ENCODE assay signal across 9 mouse cellular contexts in the genomic region with DNA sequence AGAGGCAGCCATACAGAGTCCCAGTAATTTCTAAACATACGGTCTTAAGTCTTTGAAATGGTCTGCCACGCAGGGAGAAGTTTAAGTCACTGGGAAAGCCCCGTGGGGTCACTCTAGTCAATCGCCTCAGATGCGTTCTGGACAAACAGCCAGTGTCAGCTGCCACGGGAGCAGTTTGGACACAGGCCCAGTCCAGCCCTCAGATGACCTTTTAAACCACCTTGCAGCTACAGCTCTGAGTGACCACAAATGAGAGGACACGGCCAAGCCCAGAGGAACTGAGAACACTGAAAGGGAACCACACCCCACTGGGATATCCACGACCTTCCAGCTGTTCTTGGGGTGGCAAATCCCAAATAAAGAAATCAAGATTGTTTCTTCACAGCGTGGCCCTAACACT.
A peak's percentile ranks its signal among the peaks of the same experiment; 100 is the strongest.
DNase-seq lines count a peak whose midpoint lies in the region; ATAC-seq and TF ChIP-seq lines count a peak whose summit lies in the region.
"Had no signal": no experiment of that assay in that cellular context is flagged by ENCODE, and none has a peak within 500 bp of the region (broad histone marks: within the 10 kb centered on the region; RNA-seq: fewer than 3 reads in every experiment).

No protein-coding gene starts in this region.

- H3K36me3 ChIP-seq in CH12.LX (replicated peaks in 1 of 2; ENCODE audit: control insufficient read depth in 1 of 2, insufficient read depth in 1 of 2, low read length in 1 of 2) = no peaks in the 10 kb centered on the region
- H3K36me3 ChIP-seq in heart, embryonic 12.5 days = no peaks in the 10 kb centered on the region
- no peaks in the 10 kb centered on the region for H3K36me3 ChIP-seq in liver, embryonic 13.5 days
- no peaks in the 10 kb centered on the region for H3K36me3 ChIP-seq in embryonic facial prominence, embryonic 10.5 days (replicated peaks)
- no peaks in the 10 kb centered on the region for H3K36me3 ChIP-seq in midbrain, embryonic 10.5 days

- H3K9ac ChIP-seq in CH12.LX (ENCODE audit: insufficient read depth, low read depth) = no peak overlapping the region
- H3K9ac ChIP-seq in heart, embryonic 12.5 days = no peak overlapping the region
- no peak overlapping the region for H3K9ac ChIP-seq in liver, embryonic 13.5 days

- WGBS in heart, embryonic 12.5 days = 49% methylated on average over 9 of the region's 9 CpGs
- WGBS in liver, embryonic 13.5 days (ENCODE audit: insufficient replicate concordance) = 58% methylated on average over 9 of the region's 9 CpGs
- 78% methylated on average over 9 of the region's 9 CpGs for WGBS in embryonic facial prominence, embryonic 10.5 days
- WGBS in midbrain, embryonic 10.5 days = 69% methylated on average over 9 of the region's 9 CpGs

- DNase-seq in CH12.LX (ENCODE audit: extremely low read depth) = no peak
- DNase-seq in adrenal gland, postnatal 25 days = peak; percentile 62
- no peak for DNase-seq in liver, embryonic 13.5 days
- DNase-seq in embryonic facial prominence, embryonic 10.5 days (ENCODE audit: low spot score) = no peak
- no peak for DNase-seq in cerebellum, postnatal 36 days
- no peak for DNase-seq in midbrain, embryonic 10.5 days (ENCODE audit: low spot score)
- no peak for DNase-seq in yolk sac, embryonic 10.5 days (ENCODE audit: low spot score)

- no peak overlapping the region for H3K4me3 ChIP-seq in CH12.LX (replicated peaks in 1 of 3; ENCODE audit: low read depth in 2 of 3, low read length in 2 of 3, poor library complexity in 1 of 3)
- no peak overlapping the region for H3K4me3 ChIP-seq in heart, embryonic 12.5 days
- H3K4me3 ChIP-seq in liver, embryonic 13.5 days (replicated peaks) = no peak overlapping the region
- H3K4me3 ChIP-seq in embryonic facial prominence, embryonic 10.5 days = no peak overlapping the region
- no peak overlapping the region for H3K4me3 ChIP-seq in midbrain, embryonic 10.5 days
- H3K4me3 ChIP-seq: left cerebral cortex, adult 2 months had no signal

- in situ Hi-C loops in CH12.LX (cut with MboI; ENCODE audit: low pct_ligation_motif_present, low pct_unique_long_range_greater_than_20kb, low sequenced_read_pairs) = loop anchor here (25.0 kb wide), 1 partner anchor 662 kb away; the partner anchor contains the start of gene Papln

- dilution Hi-C loops in CH12.LX (cut with MboI; ENCODE audit: extremely low pct_ligation_motif_present, extremely low pct_unique_long_range_greater_than_20kb, low sequenced_read_pairs) = no loop called here

- no peak overlapping the region for H3K4me2 ChIP-seq in CH12.LX (ENCODE audit: insufficient read depth, low read depth, poor library complexity, severe bottlenecking)
- H3K4me2 ChIP-seq in heart, embryonic 12.5 days = no peak overlapping the region
- H3K4me2 ChIP-seq in liver, embryonic 13.5 days = no peak overlapping the region

- TF ChIP-seq CTCF in CH12.LX (conservative IDR thresholded peaks at IDR 0.05 in 1 of 2, IDR thresholded peaks at IDR 0.05 in 1 of 2; ENCODE audit: low read depth in 2 of 2, low read length in 2 of 2) = no peak

- no peak for ATAC-seq in heart, embryonic 12.5 days (ENCODE audit: insufficient number of reproducible peaks, low FRiP score)
- ATAC-seq in liver, embryonic 13.5 days (ENCODE audit: low read depth) = peak; percentile 35; the same call in 1 of the 2 replicates

- no peaks in the 10 kb centered on the region for H3K79me2 ChIP-seq in CH12.LX (replicated peaks; ENCODE audit: control insufficient read depth, extremely low read depth, insufficient read depth, poor library complexity, severe bottlenecking)

- no peak for TF ChIP-seq RAD21 in CH12.LX (IDR thresholded peaks at IDR 0.05; ENCODE audit: low read depth, low read length)

- H3K27ac ChIP-seq in CH12.LX (ENCODE audit: insufficient read depth, low read depth) = no peak overlapping the region
- H3K27ac ChIP-seq in heart, embryonic 12.5 days (ENCODE audit: poor library complexity, severe bottlenecking) = peak overlapping the region; percentile 49
- no peak overlapping the region; the same call in 1 of the 2 replicates for H3K27ac ChIP-seq in liver, embryonic 13.5 days
- H3K27ac ChIP-seq in embryonic facial prominence, embryonic 10.5 days (replicated peaks) = no peak overlapping the region
- H3K27ac ChIP-seq in midbrain, embryonic 10.5 days (replicated peaks) = no peak overlapping the region
- H3K27ac ChIP-seq: left cerebral cortex, adult 2 months had no signal

- no peaks in the 10 kb centered on the region for H3K27me3 ChIP-seq in CH12.LX (replicated peaks)
- H3K27me3 ChIP-seq in heart, embryonic 12.5 days (replicated peaks) = no peaks in the 10 kb centered on the region
- H3K27me3 ChIP-seq in liver, embryonic 13.5 days = no peaks in the 10 kb centered on the region
- no peaks in the 10 kb centered on the region for H3K27me3 ChIP-seq in embryonic facial prominence, embryonic 10.5 days (replicated peaks; ENCODE audit: low read depth, poor library complexity, severe bottlenecking)
- H3K27me3 ChIP-seq in midbrain, embryonic 10.5 days (ENCODE audit: low read depth, poor library complexity, severe bottlenecking) = no peaks in the 10 kb centered on the region

- no peaks in the 10 kb centered on the region for H3K9me3 ChIP-seq in CH12.LX (replicated peaks; ENCODE audit: low read length)
- H3K9me3 ChIP-seq in heart, embryonic 12.5 days (replicated peaks) = no peaks in the 10 kb centered on the region
- H3K9me3 ChIP-seq in liver, embryonic 13.5 days (replicated peaks) = no peaks in the 10 kb centered on the region
- H3K9me3 ChIP-seq in embryonic facial prominence, embryonic 10.5 days = no peaks in the 10 kb centered on the region
- no peaks in the 10 kb centered on the region for H3K9me3 ChIP-seq in midbrain, embryonic 10.5 days (replicated peaks)

- TF ChIP-seq EP300 in CH12.LX (IDR thresholded peaks at IDR 0.05; ENCODE audit: low read length) = peak; percentile 31; the same call in 1 of the 2 replicates

- peaks cover 8 to 37% of the 10 kb centered on the region in 2 experiments; a peak in 3 of 4 replicates for H3K4me1 ChIP-seq in CH12.LX (ENCODE audit: control insufficient read depth in 1 of 2, insufficient read depth in 2 of 2)
- peaks cover 32% of the 10 kb centered on the region for H3K4me1 ChIP-seq in heart, embryonic 12.5 days (replicated peaks)
- peaks cover 40% of the 10 kb centered on the region for H3K4me1 ChIP-seq in liver, embryonic 13.5 days (replicated peaks)
- peaks cover 6% of the 10 kb centered on the region; the same call in 1 of the 2 replicates for H3K4me1 ChIP-seq in embryonic facial prominence, embryonic 10.5 days
- H3K4me1 ChIP-seq in midbrain, embryonic 10.5 days = peaks cover 16% of the 10 kb centered on the region

- no peak for TF ChIP-seq POLR2A in CH12.LX (IDR thresholded peaks at IDR 0.05; ENCODE audit: low read depth, low read length)

TF ChIP-seq in CH12.LX, 34 proteins besides CTCF, POLR2A, EP300 and RAD21:
- peak; percentile 18; the same call in 1 of the 2 replicates for TF ChIP-seq IRF4 (IDR thresholded peaks at IDR 0.05; ENCODE audit: low read depth, low read length)
- TF ChIP-seq USF2 (conservative IDR thresholded peaks at IDR 0.05; ENCODE audit: low read depth, low read length) = no peak
